Comparison of ENCODE assay signal across 8 mouse cellular contexts in the genomic region with DNA sequence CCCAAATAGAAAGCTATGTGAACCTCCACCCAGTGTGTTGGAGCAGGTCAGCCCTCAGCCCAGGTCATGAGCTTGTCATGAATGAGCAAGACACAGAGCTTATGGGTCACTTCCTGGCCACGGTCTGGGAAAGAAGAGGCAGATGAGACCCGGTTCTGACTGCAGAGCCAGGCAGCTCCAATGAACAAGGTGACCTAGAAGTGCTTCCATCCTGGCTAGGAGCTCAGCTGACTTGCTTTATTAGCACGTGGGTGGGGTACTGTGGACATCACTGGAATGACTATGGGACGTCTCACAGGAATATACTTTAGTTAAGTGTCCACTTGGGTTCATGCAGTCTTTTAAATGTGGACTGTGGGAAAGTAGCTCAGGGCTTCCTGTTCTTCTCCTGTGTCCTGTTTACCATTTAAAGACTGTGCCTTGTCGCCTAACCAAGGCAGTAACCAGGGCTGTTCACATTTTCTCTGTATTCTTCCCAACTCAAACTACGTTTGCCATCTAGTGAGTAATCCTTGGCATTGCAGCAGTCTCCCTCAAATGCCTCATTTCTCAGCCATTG.
DNase-seq lines count a peak whose midpoint lies in the region.

No protein-coding gene starts in this region.

- intact Hi-C loops in heart, postnatal 10 days (cut with DNase I), result loop anchor here (1.0 to 10.0 kb wide), 3 partner anchors 125 to 647 kb away; partner anchors contain the start of gene Fndc3b

- DNase-seq in thymus, postnatal 25 days, result peak; percentile 7
- no peak for DNase-seq in thymus, adult 18-20 months
- DNase-seq in embryo, embryonic 10.5 days (ENCODE audit: low spot score), result peak; percentile 75
- DNase-seq in heart, postnatal 10 days, result peak; percentile 73 to 76
- peak; percentile 47 to 56 for DNase-seq in kidney, postnatal 36 days
- DNase-seq in lung, postnatal 14 days, result peak; percentile 52
- DNase-seq in right cerebral cortex, postnatal 36 days (ENCODE audit: low spot score in 2 of 2), result peak; percentile 5 to 11
- no peak for DNase-seq in T-cell, adult 2 months (ENCODE audit: low spot score)

Comparison
In these comparisons a context has a peak if more than half of its experiments do, and no peak if none do; other contexts are left out.
1. DNase-seq: peak in thymus, postnatal 25 days (single experiment), embryo, embryonic 10.5 days (single experiment), heart, postnatal 10 days (2 of 2), kidney, postnatal 36 days (2 of 2), lung, postnatal 14 days (single experiment) and right cerebral cortex, postnatal 36 days (2 of 2); none in thymus, adult 18-20 months (0 of 2) and T-cell, adult 2 months (single experiment).